Mouse (Mus musculus) olfactory bulb, adult 2 months (tissue): ENCODE data around the gene Islr.

ENCODE experiments used
- CTCF ChIP-seq: fragments of 200-500 bp; IDR thresholded peaks from 2 replicates; pipeline ENCODE4 v1.5.1; 2012; ENCODE audit warnings: low read depth, mild to moderate bottlenecking, low read length, moderate library complexity; ENCODE audit not compliant: insufficient read depth
- POLR2A ChIP-seq: fragments of 200-500 bp; IDR thresholded peaks from 2 replicates; pipeline ENCODE4 v1.6.1; 2012; ENCODE audit warnings: mild to moderate bottlenecking, low read depth, low read length, moderate library complexity; ENCODE audit not compliant: insufficient read depth

GRCm38 (mm10) chr9:58168880-58169279 is 35.2 kb downstream of the Islr start:
- no peak for TF ChIP-seq CTCF
- no peak for TF ChIP-seq POLR2A
